Mouse (Mus musculus) thymus, postnatal 10 days (tissue): ENCODE data around the gene Hsp90ab1.

Experiments used
- DNase-seq, 2 experiments: peaks; one replicate each; pipeline ENCODE4 v3.0.0; 2021; ENCODE audit warnings: low spot score in 2 of 2

The Hsp90ab1 gene

GRCm38 (mm10) chr17:45580958-45581477 is 7.9 kb upstream of the Hsp90ab1 start:
- DNase-seq: no peak

GRCm38 (mm10) chr17:45579554-45579953 is 6.5 kb upstream of the Hsp90ab1 start:
- DNase-seq: no peak

- DNase-seq: peak in 1 of 2 experiments; percentile 59
Observed at GRCm38 (mm10) chr17:45578843-45579242, 5.8 kb upstream of the Hsp90ab1 start.

GRCm38 (mm10) chr17:45578242-45578641 is 5.2 kb upstream of the Hsp90ab1 start:
- no peak for DNase-seq

GRCm38 (mm10) chr17:45575123-45575897 is 2.2 kb upstream of the Hsp90ab1 start:
- no peak for DNase-seq

- DNase-seq: peak; percentile 62 to 76
Observed at GRCm38 (mm10) chr17:45574129-45574761, 1.2 kb upstream of the Hsp90ab1 start.

GRCm38 (mm10) chr17:45573780-45574123 is 681 bp upstream of the Hsp90ab1 start:
- peak; percentile 98 for DNase-seq

- peak; percentile 68 to 71 for DNase-seq
Observed at GRCm38 (mm10) chr17:45572103-45573086, 676 bp downstream of the Hsp90ab1 start.

GRCm38 (mm10) chr17:45569999-45570398 is 3.1 kb downstream of the Hsp90ab1 start:
- DNase-seq: no peak

GRCm38 (mm10) chr17:45568990-45569389 is 4.1 kb downstream of the Hsp90ab1 start:
- no peak for DNase-seq

GRCm38 (mm10) chr17:45567162-45567601 is 5.9 kb downstream of the Hsp90ab1 start:
- no peak for DNase-seq

GRCm38 (mm10) chr17:45566360-45567161 is 6.5 kb downstream of the Hsp90ab1 start:
- DNase-seq: no peak

GRCm38 (mm10) chr17:45566031-45566359 is 7.1 kb downstream of the Hsp90ab1 start:
- no peak for DNase-seq

GRCm38 (mm10) chr17:45565103-45565502 is 8.0 kb downstream of the Hsp90ab1 start:
- DNase-seq: no peak

- DNase-seq: no peak
Observed at GRCm38 (mm10) chr17:45564531-45565084, 8.5 kb downstream of the Hsp90ab1 start.

GRCm38 (mm10) chr17:45563655-45564530 is 9.2 kb downstream of the Hsp90ab1 start, which contains the start of gene Slc35b2:
Gene Slc35b2 (plus strand): TSS chr17:45563874.
- peak; percentile 83 to 90 for DNase-seq

GRCm38 (mm10) chr17:45563216-45563615 is 9.9 kb downstream of the Hsp90ab1 start:
- DNase-seq: no peak

GRCm38 (mm10) chr17:45559732-45560525 is 13.1 kb downstream of the Hsp90ab1 start:
- no peak for DNase-seq
